Mouse (Mus musculus) G1E-ER4 (cell line): Measurements from ENCODE around the gene Pex16. TPM values are rescaled to one million over a fixed set of nuclear protein-coding genes. Genes with fewer than 3 reads are reported as not detected.

Experiments
- GATA1 ChIP-seq: IDR thresholded peaks from one replicate; pipeline ENCODE4 v1.8.0; 2012; ENCODE audit warnings: low read length, inconsistent platforms
- polyA plus RNA-seq: library from polyadenylated mRNA; stranded (reverse); fragments of >175 nt; gene quantifications from 2 replicates; pipeline ENCODE4 v1.2.3, GENCODE M21; 2012

The Pex16 gene
- polyA plus RNA-seq, 1 experiment: 22.5 TPM

GRCm38 (mm10) chr2:92422388-92423135 lies 48.1 kb downstream of the Pex16 start:
- TF ChIP-seq GATA1: no peak

GRCm38 (mm10) chr2:92423156-92423555 lies 48.7 kb downstream of the Pex16 start:
- no peak for TF ChIP-seq GATA1

GRCm38 (mm10) chr2:92423702-92424461 lies 49.4 kb downstream of the Pex16 start:
- no peak for TF ChIP-seq GATA1

GRCm38 (mm10) chr2:92424462-92425308 lies 50.2 kb downstream of the Pex16 start:
- no peak for TF ChIP-seq GATA1

GRCm38 (mm10) chr2:92425366-92425765 lies 50.9 kb downstream of the Pex16 start:
- TF ChIP-seq GATA1: no peak

- TF ChIP-seq GATA1: no peak
Measured at GRCm38 (mm10) chr2:92426426-92426825, 52.0 kb downstream of the Pex16 start.

GRCm38 (mm10) chr2:92427882-92428281 lies 53.4 kb downstream of the Pex16 start:
- no peak for TF ChIP-seq GATA1

- no peak for TF ChIP-seq GATA1
Measured at GRCm38 (mm10) chr2:92430089-92430488, 55.6 kb downstream of the Pex16 start.

Other genes starting within 250 kb of the Pex16 start
- gene Large2, start 193 bp downstream of the Pex16 start, polyA plus RNA-seq: not detected in 2 replicates
- gene 1700029I15Rik, start 7.9 kb downstream of the Pex16 start, polyA plus RNA-seq: 0.95 and 1.1 TPM in 2 replicates
- gene Mapk8ip1, start 26.6 kb downstream of the Pex16 start, polyA plus RNA-seq: 0.11 and 0.15 TPM in 2 replicates
- gene Cry2, start 59.4 kb downstream of the Pex16 start, polyA plus RNA-seq: 16.0 and 17.5 TPM in 2 replicates
- 24.5 and 26.9 TPM in 2 replicates for gene Slc35c1, start 85.9 kb downstream of the Pex16 start, polyA plus RNA-seq
- 0.11 TPM in 1 of 2 replicates, not detected in the other for gene Chst1, start 225.0 kb downstream of the Pex16 start, polyA plus RNA-seq